Mouse (Mus musculus): ENCODE data around the gene Arid2.
"Not testable (repeated sequence)": the region's sequence is repeated elsewhere in the genome, so short reads cannot be mapped to it uniquely, and the experiment has no call there.

Gene Arid2

GRCm38 (mm10) chr15:96287369-96287975 is at the start of gene Arid2:
TSS of gene Arid2 (plus strand) at chr15:96287518.
- DNase-seq (ENCODE audit: low spot score): no peak

DNA sequence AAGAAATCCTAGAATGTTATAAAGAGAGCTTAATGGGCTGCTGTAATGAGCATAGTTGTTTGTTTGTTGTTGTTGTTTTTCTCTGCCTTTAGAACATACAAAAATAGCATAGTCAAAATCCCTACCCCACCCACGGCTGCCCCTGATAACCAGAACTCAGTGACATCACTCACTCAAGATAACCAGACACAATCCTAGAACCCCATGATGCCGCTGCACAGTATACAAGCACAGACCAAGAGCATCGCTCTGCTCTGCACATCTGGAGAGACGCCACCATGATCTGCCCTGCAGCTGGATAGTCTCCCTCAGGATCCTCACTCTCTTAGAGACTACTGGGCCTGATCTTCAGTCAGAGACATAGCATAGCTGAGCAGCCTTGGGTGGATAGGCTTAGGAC is 49.2 kb upstream of the Arid2 start:
- no peak for DNase-seq (ENCODE audit: low spot score)

DNA sequence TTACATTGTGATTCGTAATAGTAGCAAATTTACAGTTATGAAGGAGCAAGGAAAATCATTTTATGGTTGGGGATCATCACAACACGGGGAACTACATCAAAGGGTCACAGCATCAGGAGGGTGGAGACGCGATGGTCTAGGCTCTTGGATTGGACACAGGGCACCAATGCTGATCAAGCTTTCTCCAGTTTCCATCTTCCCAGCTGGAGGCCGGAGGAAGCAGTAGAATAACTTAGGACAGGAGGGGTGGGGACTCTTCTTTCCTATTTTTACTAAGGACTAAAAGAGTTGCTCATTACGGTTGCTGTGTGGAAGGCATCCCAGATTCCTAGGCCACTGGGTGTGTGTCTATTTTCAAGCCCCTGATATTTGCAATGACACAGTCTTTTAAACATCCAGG is 43.1 kb upstream of the Arid2 start:
- DNase-seq (ENCODE audit: low spot score): no peak

DNA sequence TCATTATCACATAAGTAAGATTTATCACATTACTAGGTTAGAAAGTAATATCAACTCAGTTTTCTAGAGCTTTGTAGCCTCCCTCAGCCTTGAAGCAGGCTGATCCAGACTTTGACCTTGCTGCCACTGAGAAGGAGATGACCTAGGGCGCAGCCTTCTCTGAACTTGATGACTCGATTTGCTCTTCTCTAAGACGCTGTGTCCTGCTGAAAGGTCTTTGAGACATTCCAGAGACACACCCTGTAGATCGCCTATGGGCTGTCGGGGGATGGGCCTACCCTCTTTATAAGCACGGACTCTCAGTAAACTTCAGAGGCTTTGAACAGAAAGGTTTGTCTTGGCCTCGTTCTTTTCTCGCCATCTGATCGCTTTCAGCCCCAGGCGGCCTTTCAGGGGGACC is 42.6 kb upstream of the Arid2 start:
- not testable (repeated sequence) for DNase-seq (ENCODE audit: low spot score)

DNA sequence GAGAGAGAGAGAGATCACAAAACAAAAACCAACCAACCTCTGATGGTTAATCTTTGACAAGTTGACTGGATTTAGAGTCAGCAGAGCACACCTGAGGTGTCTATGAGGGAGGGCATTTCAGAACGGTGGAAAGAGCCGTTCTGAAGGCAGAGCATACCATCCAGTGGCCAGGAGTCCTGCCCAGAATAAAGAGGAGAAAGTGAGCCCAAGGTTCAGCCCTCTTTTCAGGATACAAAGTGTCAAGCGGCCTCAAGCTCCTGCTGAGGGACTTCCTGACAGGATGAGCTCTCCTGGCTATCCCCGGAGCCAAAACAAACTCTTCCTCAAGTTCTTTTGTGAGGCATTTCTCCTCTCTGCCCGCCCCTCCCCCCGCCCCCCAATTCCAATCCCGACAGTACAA is 33.5 kb upstream of the Arid2 start:
- DNase-seq (ENCODE audit: low spot score): no peak

DNA sequence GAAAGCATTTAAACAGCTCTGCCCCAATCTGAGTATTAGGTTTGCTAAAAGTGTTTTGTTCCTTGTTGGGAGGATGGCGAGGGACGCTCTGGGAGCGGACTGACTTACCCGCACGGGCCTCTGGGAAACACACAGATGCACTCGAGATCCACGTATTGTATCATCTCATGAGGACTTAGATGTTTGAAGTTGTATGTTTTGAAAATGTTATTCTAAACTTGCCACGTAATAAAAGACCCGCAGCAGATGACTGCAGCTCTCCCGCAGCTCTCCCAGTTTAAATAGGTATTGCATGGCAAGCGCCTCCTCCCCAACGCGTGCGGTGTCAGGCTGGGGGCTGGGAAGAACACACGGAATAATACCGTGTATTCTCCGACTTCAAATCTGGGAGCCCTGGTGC is 33.0 kb upstream of the Arid2 start:
- no peak for DNase-seq (ENCODE audit: low spot score)

GRCm38 (mm10) chr15:96257781-96258180 is 29.5 kb upstream of the Arid2 start:
- DNase-seq (ENCODE audit: low spot score): no peak

- DNase-seq (ENCODE audit: low spot score): no peak
Observed at GRCm38 (mm10) chr15:96264614-96265013, 22.7 kb upstream of the Arid2 start.

DNA sequence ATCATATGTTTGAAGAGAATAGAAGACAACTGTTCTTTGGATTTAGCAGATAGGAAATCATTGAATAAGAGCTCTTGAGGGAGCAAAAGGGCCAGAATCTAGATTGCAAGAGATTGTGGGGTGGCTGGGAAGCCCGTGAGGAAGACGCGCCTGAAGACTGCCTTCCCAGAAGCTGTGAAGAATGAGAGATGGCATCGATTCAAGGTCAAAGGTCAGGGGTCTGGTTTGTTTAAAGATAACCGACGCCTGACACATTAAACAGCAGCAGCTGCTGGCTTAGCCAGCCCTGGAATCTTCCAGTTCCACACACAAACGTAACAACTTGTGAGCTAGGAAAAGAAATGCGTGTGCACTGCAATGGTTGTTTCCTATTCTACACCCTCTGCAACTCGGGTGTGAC is 19.4 kb upstream of the Arid2 start:
- no peak for DNase-seq (ENCODE audit: low spot score)

DNA sequence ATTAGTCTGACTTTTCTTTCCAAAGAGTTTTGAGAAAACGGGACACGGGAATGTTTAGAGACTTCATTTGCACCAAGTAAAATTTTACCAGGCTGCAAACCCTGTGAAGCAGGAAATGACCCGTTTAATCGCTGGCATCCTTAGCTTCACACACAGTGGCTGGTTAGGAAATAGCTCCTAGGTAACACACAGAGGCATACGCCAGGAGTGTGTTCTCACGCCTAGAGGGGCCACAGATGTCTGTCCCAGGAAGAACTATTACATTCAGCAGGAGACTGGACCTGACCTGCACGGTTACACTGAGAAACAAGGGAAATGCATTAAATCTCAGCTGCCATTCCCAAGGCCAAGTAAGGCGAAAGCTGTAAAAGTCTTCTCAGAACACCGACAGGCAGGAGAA is 18.7 kb upstream of the Arid2 start:
- DNase-seq (ENCODE audit: low spot score): no peak

DNA sequence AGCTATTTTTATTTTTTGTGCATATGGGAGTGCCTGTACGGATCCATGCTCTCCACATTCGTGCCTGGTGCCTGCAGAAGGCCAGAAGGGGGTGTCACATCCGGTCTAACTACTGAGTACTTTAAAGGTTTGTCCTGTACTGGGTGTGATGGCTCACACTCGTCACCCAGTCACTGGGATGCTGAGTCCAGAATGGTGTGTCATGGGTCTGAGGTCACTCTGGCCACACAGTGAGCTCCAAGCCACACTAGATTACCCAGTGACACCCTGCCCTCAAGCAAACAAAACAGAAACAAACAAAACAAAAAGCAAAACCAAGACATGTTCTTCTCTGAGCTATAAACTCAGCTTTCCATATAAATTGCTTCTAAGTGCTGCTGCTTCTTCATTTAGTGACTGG is 17.9 kb upstream of the Arid2 start:
- no peak for DNase-seq (ENCODE audit: low spot score)

- no peak for DNase-seq (ENCODE audit: low spot score)
Observed at GRCm38 (mm10) chr15:96270272-96270880, 16.9 kb upstream of the Arid2 start.

DNA sequence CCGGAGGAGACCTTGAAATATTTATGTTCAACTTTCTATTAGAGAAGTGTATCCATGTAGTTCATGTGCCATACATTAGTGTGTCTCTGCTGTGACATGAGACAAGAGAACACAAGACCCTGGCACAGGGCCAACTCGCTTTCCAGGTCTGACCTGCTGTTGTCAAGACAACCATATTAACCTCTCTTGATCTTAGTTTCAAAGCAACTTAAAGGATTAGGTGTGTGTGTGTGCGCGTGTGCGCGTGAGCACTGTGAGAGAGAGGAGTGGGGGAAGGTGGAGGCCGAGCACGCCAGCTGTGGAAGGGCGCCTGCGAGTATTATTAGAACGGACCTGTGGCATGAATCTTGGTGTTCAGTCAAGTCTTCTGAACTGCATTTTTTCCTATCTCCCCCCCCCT is 15.0 kb upstream of the Arid2 start:
- DNase-seq (ENCODE audit: low spot score): no peak

DNA sequence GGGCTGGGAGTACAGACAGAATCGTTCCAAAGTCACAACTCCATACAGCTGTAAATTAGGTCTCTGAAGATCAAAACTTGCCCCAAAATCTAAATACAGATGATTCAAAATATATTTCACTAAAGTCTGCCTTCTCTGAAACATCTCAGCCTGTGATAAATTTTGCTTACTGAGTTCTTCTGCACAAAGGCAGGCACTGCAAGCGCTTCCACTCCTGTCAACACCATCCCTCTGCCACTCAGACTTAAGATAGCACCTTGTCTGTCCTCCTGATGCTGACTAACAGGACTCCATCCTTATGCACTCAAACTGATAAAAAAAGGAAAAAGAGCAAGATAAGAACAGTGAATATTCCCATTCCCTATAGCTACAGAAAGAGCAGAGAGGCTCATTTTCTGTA is 13.0 kb upstream of the Arid2 start:
- no peak for DNase-seq (ENCODE audit: low spot score)

- DNase-seq (ENCODE audit: low spot score): no peak
Observed at GRCm38 (mm10) chr15:96275198-96275597, 12.1 kb upstream of the Arid2 start.

DNA sequence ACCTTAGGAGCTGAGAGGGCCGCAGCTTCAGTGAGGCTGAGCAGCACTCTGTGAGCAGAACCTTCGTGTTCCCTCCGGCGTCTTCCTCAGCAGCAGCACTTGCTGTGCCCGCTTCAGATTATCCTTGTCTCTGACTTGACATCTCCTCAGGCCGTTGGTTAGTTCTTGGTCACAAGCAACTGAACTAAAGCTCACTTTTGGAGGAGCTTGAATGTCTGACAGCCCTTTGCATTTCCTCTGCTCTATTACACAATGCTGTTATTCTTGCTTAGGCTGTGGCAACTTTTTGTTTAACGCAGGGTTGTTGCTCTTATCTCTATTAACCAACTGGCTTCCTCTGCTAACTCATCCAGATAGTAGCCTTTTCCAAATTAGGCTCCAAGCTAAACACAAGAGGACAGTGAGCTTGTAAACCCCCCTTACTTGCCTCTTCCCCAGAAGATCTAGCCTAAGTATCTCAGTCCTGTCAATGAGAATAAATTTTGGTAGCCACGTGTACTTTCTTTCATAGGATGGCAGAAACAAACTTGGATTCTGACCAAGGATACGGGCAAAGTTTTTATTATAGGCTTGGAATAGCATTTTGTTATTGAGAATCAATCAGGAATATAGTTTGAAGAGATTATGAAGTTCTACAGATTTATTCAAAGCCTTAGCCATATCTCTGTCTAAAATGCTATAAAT is 11.4 kb upstream of the Arid2 start:
- DNase-seq (ENCODE audit: low spot score): no peak

DNA sequence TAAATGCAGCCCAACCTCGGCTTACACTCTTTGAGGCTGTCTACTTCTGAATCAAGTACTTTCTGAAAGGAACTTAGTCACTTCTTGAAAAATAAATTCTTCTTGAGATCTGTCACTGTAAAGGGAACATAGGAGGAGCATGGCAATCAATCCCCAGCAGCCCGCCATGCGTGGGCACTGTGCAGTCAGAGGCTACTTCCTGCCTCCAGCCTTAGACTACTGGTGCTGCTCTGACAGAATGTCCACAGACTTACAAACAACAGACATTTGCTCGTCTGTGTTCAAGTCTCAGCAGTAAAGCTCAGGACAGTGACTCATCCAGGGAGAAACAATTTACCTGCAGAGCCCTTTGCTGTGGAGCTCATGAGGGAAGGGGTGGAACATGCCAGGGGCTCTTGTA is 10.3 kb upstream of the Arid2 start:
- DNase-seq (ENCODE audit: low spot score): no peak

DNA sequence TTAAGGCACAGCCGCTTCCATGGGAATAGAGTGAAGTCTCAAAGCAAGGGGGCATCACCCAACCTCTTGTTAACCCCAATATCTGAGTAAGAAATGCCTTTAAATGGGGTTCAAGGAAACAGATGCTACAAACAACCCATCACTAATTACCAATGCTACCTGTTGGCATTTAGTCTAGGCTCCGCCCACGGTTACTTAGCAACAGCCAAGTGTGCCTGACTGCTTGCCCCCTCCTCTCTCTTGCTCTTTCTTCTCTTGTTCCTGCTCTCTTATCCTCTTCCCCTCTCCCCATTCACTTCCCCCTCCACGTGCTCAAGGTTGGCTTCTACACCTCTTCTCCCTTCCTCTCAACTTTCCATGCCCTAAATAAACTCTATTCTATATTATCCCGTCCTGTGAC is 6.1 kb upstream of the Arid2 start:
- DNase-seq (ENCODE audit: low spot score): no peak

GRCm38 (mm10) chr15:96283141-96283540 is 4.2 kb upstream of the Arid2 start:
- no peak for DNase-seq (ENCODE audit: low spot score)

DNA sequence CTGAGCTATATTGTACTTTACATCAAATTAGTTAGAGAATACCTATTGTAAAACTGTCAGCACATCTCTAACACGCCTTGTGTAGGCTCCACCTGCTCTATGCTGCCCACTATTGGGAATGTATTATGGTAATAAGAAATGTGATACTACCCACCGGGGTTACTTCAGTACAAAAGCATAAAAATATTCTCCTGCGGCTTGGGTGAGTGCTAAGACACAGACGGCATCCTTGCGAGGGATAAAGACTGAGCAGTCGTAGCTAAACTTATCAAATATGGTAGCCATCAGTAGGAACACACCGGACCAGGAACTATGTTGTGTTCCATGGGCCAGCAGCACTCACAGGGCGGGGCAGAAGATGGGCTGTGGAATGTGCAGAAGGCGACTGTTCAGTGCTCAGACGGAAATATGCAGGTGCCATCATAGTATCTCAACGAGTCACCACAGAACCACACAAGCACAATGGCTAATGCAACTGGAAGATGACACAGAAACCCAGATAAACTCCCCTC is 3.3 kb upstream of the Arid2 start:
- DNase-seq (ENCODE audit: low spot score): no peak

DNA sequence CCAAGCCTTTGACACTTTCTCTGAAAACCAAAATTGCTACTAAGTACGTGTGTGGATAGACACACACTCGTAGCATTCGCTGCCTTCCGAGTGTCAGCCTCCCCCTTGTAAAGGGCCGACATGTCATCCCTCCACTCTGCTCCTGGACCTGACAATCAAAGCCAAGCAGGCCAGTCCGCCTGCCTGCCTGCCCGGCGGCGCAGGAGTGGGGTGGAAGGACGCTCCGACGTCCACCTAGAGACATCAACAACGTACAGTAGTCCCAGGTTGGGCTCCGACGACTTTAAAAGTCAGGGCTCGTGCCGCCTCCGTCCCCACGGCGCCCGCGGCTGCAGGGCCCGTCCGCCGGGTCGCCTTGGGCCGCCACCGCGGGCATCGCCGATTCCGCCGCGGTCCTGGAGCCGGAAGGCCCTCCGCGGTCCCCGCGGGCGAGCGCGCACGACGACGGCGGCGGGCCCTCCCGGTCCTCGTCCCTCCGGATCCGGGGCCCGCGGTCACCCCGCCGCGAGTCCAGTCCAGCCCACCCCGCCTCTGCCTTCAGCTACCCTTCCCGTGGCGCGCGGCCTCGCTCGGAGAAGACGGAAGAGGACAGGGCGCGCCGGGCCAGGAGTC is 2.5 kb upstream of the Arid2 start:
- no peak for DNase-seq (ENCODE audit: low spot score)

- DNase-seq (ENCODE audit: low spot score): peak; percentile 72
Observed at GRCm38 (mm10) chr15:96285323-96286014, 1.8 kb upstream of the Arid2 start.

All from layer of hippocampus, adult 9-10 months (tissue).